Mouse (Mus musculus): ENCODE results near the gene Ppp1r9b.

Ppp1r9b gene

GRCm38 (mm10) chr11:94978178-94978915 lies 12.5 kb upstream of the Ppp1r9b start:
- no peak for DNase-seq (ENCODE audit: low read depth, low spot score)

GRCm38 (mm10) chr11:94978947-94979346 lies 11.9 kb upstream of the Ppp1r9b start:
- DNase-seq (ENCODE audit: low read depth, low spot score): peak; percentile 96

GRCm38 (mm10) chr11:94979462-94980179 lies 11.2 kb upstream of the Ppp1r9b start:
- DNase-seq (ENCODE audit: low read depth, low spot score): no peak

GRCm38 (mm10) chr11:94985140-94985539 lies 5.7 kb upstream of the Ppp1r9b start:
- no peak for DNase-seq (ENCODE audit: low read depth, low spot score)

GRCm38 (mm10) chr11:94985822-94986221 lies 5.0 kb upstream of the Ppp1r9b start:
- DNase-seq (ENCODE audit: low read depth, low spot score): no peak

- no peak for DNase-seq (ENCODE audit: low read depth, low spot score)
Measured at GRCm38 (mm10) chr11:94986435-94986834, 4.4 kb upstream of the Ppp1r9b start.

- no peak for DNase-seq (ENCODE audit: low read depth, low spot score)
Measured at GRCm38 (mm10) chr11:94987341-94987740, 3.5 kb upstream of the Ppp1r9b start.

- DNase-seq (ENCODE audit: low read depth, low spot score): no peak
Measured at GRCm38 (mm10) chr11:94987851-94988250, 3.0 kb upstream of the Ppp1r9b start.

GRCm38 (mm10) chr11:94988780-94989561 lies 1.9 kb upstream of the Ppp1r9b start:
- no peak for DNase-seq (ENCODE audit: low read depth, low spot score)

GRCm38 (mm10) chr11:94989562-94990017 lies 1.2 kb upstream of the Ppp1r9b start:
- DNase-seq (ENCODE audit: low read depth, low spot score): peak; percentile 92

GRCm38 (mm10) chr11:94990102-94990748 lies 610 bp upstream of the Ppp1r9b start:
- no peak for DNase-seq (ENCODE audit: low read depth, low spot score)

- DNase-seq (ENCODE audit: low read depth, low spot score): no peak
Measured at GRCm38 (mm10) chr11:94991641-94992479, 1.0 kb downstream of the Ppp1r9b start.

GRCm38 (mm10) chr11:94992480-94992753 lies 1.6 kb downstream of the Ppp1r9b start:
- DNase-seq (ENCODE audit: low read depth, low spot score): no peak

- DNase-seq (ENCODE audit: low read depth, low spot score): peak; percentile 46
Measured at GRCm38 (mm10) chr11:94992754-94993606, 2.1 kb downstream of the Ppp1r9b start.

GRCm38 (mm10) chr11:94994208-94994814 lies 3.5 kb downstream of the Ppp1r9b start:
- DNase-seq (ENCODE audit: low read depth, low spot score): no peak

GRCm38 (mm10) chr11:94994947-94995772 lies 4.3 kb downstream of the Ppp1r9b start:
- no peak for DNase-seq (ENCODE audit: low read depth, low spot score)

- DNase-seq (ENCODE audit: low read depth, low spot score): no peak
Measured at GRCm38 (mm10) chr11:94996101-94996500, 5.3 kb downstream of the Ppp1r9b start.

GRCm38 (mm10) chr11:94996984-94997383 lies 6.1 kb downstream of the Ppp1r9b start:
- no peak for DNase-seq (ENCODE audit: low read depth, low spot score)

GRCm38 (mm10) chr11:94997596-94997995 lies 6.8 kb downstream of the Ppp1r9b start:
- no peak for DNase-seq (ENCODE audit: low read depth, low spot score)
